8 mouse cellular contexts compared by ENCODE assay signal in the genomic region with DNA sequence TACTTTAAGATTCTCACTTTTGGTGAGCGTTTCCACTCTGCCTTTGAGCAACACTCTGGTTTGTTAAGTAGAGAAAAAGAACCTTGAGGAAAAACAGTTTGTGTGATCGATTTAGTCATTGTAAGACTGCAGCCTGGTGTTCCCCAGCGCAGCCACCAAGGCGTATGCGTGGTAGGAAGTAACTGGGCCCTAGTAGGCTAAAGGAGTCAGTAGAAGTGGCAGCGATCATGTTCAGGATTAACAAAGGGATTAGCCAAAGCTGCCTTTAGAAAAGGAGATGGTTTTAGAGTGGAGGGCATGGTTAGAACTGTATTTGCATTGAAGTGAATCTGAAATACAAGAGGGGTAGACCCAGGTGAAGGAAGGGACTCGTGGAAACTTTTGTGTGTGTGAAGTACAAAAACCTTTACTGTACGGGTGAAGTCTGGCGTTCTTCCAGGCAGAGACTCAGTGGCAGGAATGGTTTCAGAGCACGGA. TPM values are rescaled to one million over a fixed set of nuclear protein-coding genes. Genes with fewer than 3 reads are reported as not detected.
DNase-seq lines count a peak whose midpoint lies in the region; ATAC-seq and TF ChIP-seq lines count a peak whose summit lies in the region.

No protein-coding gene starts in this region.

- WGBS in heart, embryonic 12.5 days, result 3% methylated on average over 10 of the region's 10 CpGs
- WGBS in embryonic facial prominence, embryonic 10.5 days, result 6% methylated on average over 10 of the region's 10 CpGs
- 6% methylated on average over 10 of the region's 10 CpGs for WGBS in intestine, embryonic 16.5 days

- no peak for DNase-seq in heart, adult 8-10 months (ENCODE audit: low spot score)
- DNase-seq in CD4-positive, CD25-positive, alpha-beta regulatory T cell, adult 2 months (ENCODE audit: low read depth, low spot score), result peak; percentile 47
- peak; percentile 39 for DNase-seq in embryonic facial prominence, embryonic 10.5 days (ENCODE audit: low spot score)
- DNase-seq in ovary, postnatal 36 days (ENCODE audit: low spot score), result no peak
- no peak for DNase-seq in adrenal gland, postnatal 4 days (ENCODE audit: low spot score in 2 of 2)

- no peak for ATAC-seq in heart, embryonic 12.5 days (ENCODE audit: insufficient number of reproducible peaks, low FRiP score)
- ATAC-seq in intestine, embryonic 16.5 days, result no peak

- peaks cover 59% of the 10 kb centered on the region for H3K79me2 ChIP-seq in myocyte (ENCODE audit: control insufficient read depth, insufficient read depth)

- TF ChIP-seq POLR2A in myocyte (IDR thresholded peaks at IDR 0.05; ENCODE audit: insufficient read length, low read depth), result no peak

- H3K4me1 ChIP-seq in heart, embryonic 12.5 days (replicated peaks), result peaks cover 35% of the 10 kb centered on the region
- H3K4me1 ChIP-seq in embryonic facial prominence, embryonic 10.5 days, result peaks cover 41% of the 10 kb centered on the region
- peaks cover 4% of the 10 kb centered on the region for H3K4me1 ChIP-seq in intestine, embryonic 16.5 days (ENCODE audit: control insufficient read depth, insufficient read depth, low read length)

- peaks cover 8% of the 10 kb centered on the region; the same call in 1 of the 2 replicates for H3K36me3 ChIP-seq in heart, embryonic 12.5 days
- peaks cover 19% of the 10 kb centered on the region for H3K36me3 ChIP-seq in embryonic facial prominence, embryonic 10.5 days (replicated peaks)
- no peaks in the 10 kb centered on the region for H3K36me3 ChIP-seq in intestine, embryonic 16.5 days (ENCODE audit: control insufficient read depth, insufficient read depth, low read length)
- no peaks in the 10 kb centered on the region for H3K36me3 ChIP-seq in myocyte (ENCODE audit: control insufficient read depth, insufficient read depth)

- H3K27me3 ChIP-seq in heart, embryonic 12.5 days (replicated peaks), result no peaks in the 10 kb centered on the region
- no peaks in the 10 kb centered on the region for H3K27me3 ChIP-seq in embryonic facial prominence, embryonic 10.5 days (replicated peaks; ENCODE audit: low read depth, poor library complexity, severe bottlenecking)
- H3K27me3 ChIP-seq in intestine, embryonic 16.5 days (replicated peaks; ENCODE audit: control insufficient read depth, insufficient read depth, low read length), result no peaks in the 10 kb centered on the region
- H3K27me3 ChIP-seq in myocyte (ENCODE audit: control insufficient read depth, insufficient read depth, insufficient read length), result no peaks in the 10 kb centered on the region

- no peaks in the 10 kb centered on the region for H3K9me3 ChIP-seq in heart, embryonic 12.5 days (replicated peaks)
- no peaks in the 10 kb centered on the region for H3K9me3 ChIP-seq in embryonic facial prominence, embryonic 10.5 days
- no peaks in the 10 kb centered on the region for H3K9me3 ChIP-seq in intestine, embryonic 16.5 days (ENCODE audit: control insufficient read depth, low read length)

- H3K9ac ChIP-seq in heart, embryonic 12.5 days, result peak overlapping the region; percentile 96
- H3K9ac ChIP-seq in intestine, embryonic 16.5 days (ENCODE audit: low read depth, low read length), result peak overlapping the region; percentile 82

- H3K4me2 ChIP-seq in heart, embryonic 12.5 days, result peak overlapping the region; percentile 89
- peak overlapping the region; percentile 84 for H3K4me2 ChIP-seq in intestine, embryonic 16.5 days (ENCODE audit: low read depth, low read length)
- peak overlapping the region; percentile 60 for H3K4me2 ChIP-seq in myocyte (ENCODE audit: low read depth)

- peak overlapping the region; percentile 99 for H3ac ChIP-seq in myocyte (ENCODE audit: control insufficient read depth, insufficient read length)

- H3K4me3 ChIP-seq in heart, embryonic 12.5 days, result peak overlapping the region; percentile 85
- H3K4me3 ChIP-seq in embryonic facial prominence, embryonic 10.5 days, result peak overlapping the region; percentile 98
- peak overlapping the region; percentile 87 for H3K4me3 ChIP-seq in intestine, embryonic 16.5 days (ENCODE audit: low read length)
- peak overlapping the region; percentile 46 for H3K4me3 ChIP-seq in myocyte

- peak overlapping the region; percentile 88 for H3K27ac ChIP-seq in heart, embryonic 12.5 days (ENCODE audit: poor library complexity, severe bottlenecking)
- H3K27ac ChIP-seq in embryonic facial prominence, embryonic 10.5 days (replicated peaks), result peak overlapping the region; percentile 96
- H3K27ac ChIP-seq in intestine, embryonic 16.5 days (ENCODE audit: low read length), result no peak overlapping the region

TF ChIP-seq in myocyte, 11 proteins besides CTCF, POLR2A, EP300 and RAD21:
- no peak for TF ChIP-seq MYOD1 (IDR thresholded peaks at IDR 0.05; ENCODE audit: control insufficient read depth in 1 of 3, insufficient read length in 2 of 3, low read depth in 2 of 3)
- no peak for TF ChIP-seq CEBPB (IDR thresholded peaks at IDR 0.05; ENCODE audit: insufficient read depth, poor library complexity, severe bottlenecking)
- no peak for TF ChIP-seq TCF3 (IDR thresholded peaks at IDR 0.05; ENCODE audit: insufficient read length, low read depth)
- TF ChIP-seq USF1 (IDR thresholded peaks at IDR 0.05; ENCODE audit: low read depth), result no peak

RNA-seq across cellular contexts. Expression of a gene that starts 1.4 kb away (rescaled TPM):
- 13.3 and 15.5 TPM in 2 replicates for polyA plus RNA-seq in heart, embryonic 12.5 days (2016; fragmentation: Nextera tagmentation; extraction: Ambion mirVana)
- 10 to 100 TPM; 11.3 to 14.5 (median 11.5) TPM for total RNA-seq in heart, adult 8-10 months (2022)
- 12.5 and 13.4 TPM in 2 replicates for polyA plus RNA-seq in embryonic facial prominence, embryonic 10.5 days (2016; fragmentation: Nextera tagmentation; extraction: Ambion mirVana)
- polyA plus RNA-seq in intestine, embryonic 16.5 days (2015; fragmentation: Nextera tagmentation; extraction: Ambion mirVana), result 6.3 and 7.0 TPM in 2 replicates
- polyA plus RNA-seq in myocyte (2012; fragmentation: generic; extraction: Trizol), result 17.2 TPM
- total RNA-seq in adrenal gland, postnatal 4 days (2021), result 10 to 100 TPM; 27.8 to 29.5 TPM

RNA-seq across cellular contexts. Expression of a gene that starts 31.2 kb away (rescaled TPM):
- 70.2 and 70.7 TPM in 2 replicates for polyA plus RNA-seq in heart, embryonic 12.5 days (2016; fragmentation: Nextera tagmentation; extraction: Ambion mirVana)
- total RNA-seq in heart, adult 8-10 months (2022), result 10 to 100 TPM; 37.5 to 50.8 (median 38.9) TPM
- 83.2 and 85.8 TPM in 2 replicates for polyA plus RNA-seq in embryonic facial prominence, embryonic 10.5 days (2016; fragmentation: Nextera tagmentation; extraction: Ambion mirVana)
- polyA plus RNA-seq in intestine, embryonic 16.5 days (2015; fragmentation: Nextera tagmentation; extraction: Ambion mirVana), result 129 and 138 TPM in 2 replicates
- polyA plus RNA-seq in myocyte (2012; fragmentation: generic; extraction: Trizol), result 50.9 TPM
- 10 to 100 TPM; 78.5 to 82.0 TPM for total RNA-seq in adrenal gland, postnatal 4 days (2021)

RNA-seq across cellular contexts. Expression of a gene that starts 51.9 kb away (rescaled TPM):
- polyA plus RNA-seq in heart, embryonic 12.5 days (2016; fragmentation: Nextera tagmentation; extraction: Ambion mirVana), result 113 and 114 TPM in 2 replicates
- 10 to 100 TPM; 18.3 to 24.1 (median 20.7) TPM for total RNA-seq in heart, adult 8-10 months (2022)
- 273 and 281 TPM in 2 replicates for polyA plus RNA-seq in embryonic facial prominence, embryonic 10.5 days (2016; fragmentation: Nextera tagmentation; extraction: Ambion mirVana)
- 137 and 156 TPM in 2 replicates for polyA plus RNA-seq in intestine, embryonic 16.5 days (2015; fragmentation: Nextera tagmentation; extraction: Ambion mirVana)
- polyA plus RNA-seq in myocyte (2012; fragmentation: generic; extraction: Trizol), result 65.6 TPM
- 10 to 100 TPM; 51.4 to 54.5 TPM for total RNA-seq in adrenal gland, postnatal 4 days (2021)

Comparison
In these comparisons a context has a peak if more than half of its experiments do, and no peak if none do; other contexts are left out.
1. H3K4me3 ChIP-seq: peak in every context shown above with its lines; median percentile 98 in embryonic facial prominence, embryonic 10.5 days; 87 in intestine, embryonic 16.5 days; 85 in heart, embryonic 12.5 days; 46 in myocyte.
2. DNase-seq: peak in CD4-positive, CD25-positive, alpha-beta regulatory T cell, adult 2 months (single experiment) and embryonic facial prominence, embryonic 10.5 days (single experiment); none in heart, adult 8-10 months (single experiment), ovary, postnatal 36 days (single experiment) and adrenal gland, postnatal 4 days (0 of 2).
3. Peak in every context shown above with its lines, with median percentiles within 50 percentile points of each other: H3K4me2 ChIP-seq.